Mouse (Mus musculus) thymus, adult 2 months (tissue): ENCODE results near the gene Tmem182. TPM values are rescaled to one million over a fixed set of nuclear protein-coding genes. Genes with fewer than 3 reads are reported as not detected.

Source experiments
- DNase-seq: peaks from one replicate; pipeline ENCODE4 v3.0.0; 2021
- H3K27ac ChIP-seq: fragments of 200-500 bp; 2 replicates; pipeline ENCODE4 v1.5.1; 2012; ENCODE audit warnings: low read length, control low read depth; ENCODE audit not compliant: control insufficient read depth, insufficient read depth
- H3K27me3 ChIP-seq: fragments of 200-500 bp; 2 replicates; pipeline ENCODE4 v1.6.1; 2012; ENCODE audit warnings: mild to moderate bottlenecking, low read length, moderate library complexity, mixed read lengths; ENCODE audit not compliant: control insufficient read depth, insufficient read depth
- H3K36me3 ChIP-seq: fragments of 200-500 bp; 2 replicates; pipeline ENCODE4 v1.6.1; 2012; ENCODE audit warnings: mild to moderate bottlenecking, low read length, moderate library complexity; ENCODE audit not compliant: control insufficient read depth, insufficient read depth
- H3K4me1 ChIP-seq: fragments of 200-500 bp; replicated peaks from 2 replicates; pipeline ENCODE4 v1.6.1; 2012; ENCODE audit warnings: low read length; ENCODE audit not compliant: control insufficient read depth, insufficient read depth
- H3K4me3 ChIP-seq: fragments of 200-500 bp; 2 replicates; pipeline ENCODE4 v1.5.1; 2012; ENCODE audit warnings: mild to moderate bottlenecking, low read length, control low read depth, moderate library complexity; ENCODE audit not compliant: control insufficient read depth, insufficient read depth
- CTCF ChIP-seq: fragments of 200-500 bp; IDR thresholded peaks from 2 replicates; pipeline ENCODE4 v1.5.1; 2012; ENCODE audit warnings: mild to moderate bottlenecking, control low read depth, low read length, moderate library complexity, borderline replicate concordance; ENCODE audit not compliant: control insufficient read depth, poor library complexity, insufficient read depth; ENCODE audit errors: extremely low read depth
- POLR2A ChIP-seq: fragments of 200-500 bp; IDR thresholded peaks from 2 replicates; pipeline ENCODE4 v1.6.1; 2012; ENCODE audit warnings: mild to moderate bottlenecking, low read length, control low read depth, moderate library complexity; ENCODE audit not compliant: control insufficient read depth, poor library complexity, insufficient read depth; ENCODE audit errors: extremely low read depth
- WGBS: fragments of 180-500 bp; shearing (Covaris S2); methylation state at CpG from one replicate; pipeline ENCODE4 v1.1.7; 2018; 5-methylcytosine and 5-hydroxymethylcytosine counted together
- polyA plus RNA-seq: library from polyadenylated mRNA; depleted of rRNA; stranded (reverse); fragments of >200 nt; gene quantifications from 2 replicates; pipeline ENCODE4 v1.2.3, GENCODE M21; 2012

Gene Tmem182
- polyA plus RNA-seq, 1 experiment: 3.4 TPM

DNA sequence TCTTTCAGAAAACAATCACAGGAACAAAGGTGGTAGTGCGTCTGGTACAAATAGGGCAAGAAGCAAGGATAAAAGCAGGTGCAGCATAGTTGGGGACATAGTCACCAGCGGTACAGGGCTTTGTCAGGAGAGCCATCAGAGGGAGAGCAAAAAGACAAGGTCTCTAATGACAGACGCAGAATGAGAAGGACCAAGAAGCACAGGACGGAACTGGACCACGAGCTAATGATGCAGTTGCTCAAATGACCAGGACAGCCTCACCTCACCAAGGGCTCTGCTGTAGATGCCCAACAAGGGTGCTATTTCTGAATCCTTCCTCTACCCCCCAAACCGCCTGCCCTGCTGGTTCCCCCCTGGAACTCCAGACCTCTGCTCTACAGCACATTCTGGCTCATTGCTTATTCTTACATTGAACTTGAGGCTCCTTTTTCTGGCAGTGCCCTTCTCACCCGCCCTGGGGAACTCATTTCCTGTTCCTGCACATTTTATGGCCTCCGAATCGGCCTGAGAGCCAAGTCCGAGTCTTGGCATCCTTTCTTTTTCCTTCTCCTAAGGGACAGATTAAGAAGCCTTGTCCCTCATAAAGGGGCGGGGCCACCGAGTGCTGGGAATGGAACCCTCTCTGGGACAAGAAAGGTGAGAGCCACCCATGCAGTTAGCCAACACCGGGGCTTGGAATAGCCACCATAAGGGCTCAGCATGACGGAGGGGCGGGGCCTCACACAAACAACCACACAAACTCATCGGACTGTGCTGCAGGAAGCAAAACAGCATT, 9.9 kb downstream of the Tmem182 start:
- WGBS: 74% methylated on average over 16 of the region's 16 CpGs
- Histone ChIP-seq H3K27me3 (no peaks in the 10 kb centered on the region), H3K27ac (no peak overlapping the region), H3K36me3 (no peaks in the 10 kb centered on the region), H3K4me1 (no peaks in the 10 kb centered on the region), H3K4me3 (no peak overlapping the region)
- TF ChIP-seq POLR2A (no peak), CTCF (no peak)
- no peak for DNase-seq

DNA sequence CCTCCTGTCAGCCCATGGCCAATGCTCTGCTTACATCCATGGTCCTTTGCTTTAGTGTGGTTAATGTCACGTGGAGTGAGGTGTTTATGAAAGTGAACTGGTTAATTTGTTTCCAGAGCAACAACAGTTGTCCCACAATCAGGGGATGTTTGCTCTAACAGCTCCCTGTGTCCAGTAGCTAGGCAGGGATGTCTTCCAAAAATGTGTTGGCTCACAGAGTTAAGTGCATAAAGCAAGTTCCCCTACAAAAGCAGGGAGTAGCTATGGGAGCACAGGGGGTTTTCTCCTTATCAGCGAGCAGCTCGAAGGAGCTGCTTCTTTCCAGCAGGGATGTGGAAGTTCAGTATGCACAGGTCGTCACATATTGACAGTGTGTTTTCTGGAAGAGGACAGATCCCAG, 19.1 kb downstream of the Tmem182 start:
- DNase-seq: no peak
- no peaks in the 10 kb centered on the region for H3K27me3 ChIP-seq
- no peak overlapping the region for H3K4me3 ChIP-seq
- no peak for TF ChIP-seq POLR2A
- no peak for TF ChIP-seq CTCF
- H3K27ac ChIP-seq: no peak overlapping the region
- H3K36me3 ChIP-seq: no peaks in the 10 kb centered on the region
- 80% methylated on average over 4 of the region's 4 CpGs for WGBS
- no peaks in the 10 kb centered on the region for H3K4me1 ChIP-seq

DNA sequence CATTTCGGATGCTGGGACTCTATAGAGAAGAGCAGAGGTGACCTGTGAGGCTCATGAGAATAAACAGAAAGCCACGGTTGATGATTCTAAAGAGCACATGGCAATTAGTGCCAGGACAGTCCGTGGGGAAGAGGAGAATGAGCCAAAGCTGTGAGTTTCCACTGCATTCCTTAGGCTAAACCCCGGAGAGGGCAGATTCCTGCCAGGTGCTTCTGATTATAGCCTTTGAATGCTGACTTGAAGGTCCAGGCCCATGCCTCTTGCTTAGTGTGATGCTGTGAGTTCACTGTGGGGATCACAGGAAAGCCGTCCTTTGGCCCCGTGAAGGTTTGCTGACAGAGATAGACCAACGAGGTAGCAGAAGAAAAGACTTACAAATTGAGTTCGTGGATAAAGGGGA, 19.5 kb downstream of the Tmem182 start:
- Histone ChIP-seq H3K4me1 (no peaks in the 10 kb centered on the region), H3K27me3 (no peaks in the 10 kb centered on the region), H3K36me3 (no peaks in the 10 kb centered on the region), H3K4me3 (no peak overlapping the region), H3K27ac (no peak overlapping the region)
- TF ChIP-seq POLR2A (no peak), CTCF (no peak)
- no peak for DNase-seq
- WGBS: 89% methylated on average over 8 of the region's 8 CpGs

DNA sequence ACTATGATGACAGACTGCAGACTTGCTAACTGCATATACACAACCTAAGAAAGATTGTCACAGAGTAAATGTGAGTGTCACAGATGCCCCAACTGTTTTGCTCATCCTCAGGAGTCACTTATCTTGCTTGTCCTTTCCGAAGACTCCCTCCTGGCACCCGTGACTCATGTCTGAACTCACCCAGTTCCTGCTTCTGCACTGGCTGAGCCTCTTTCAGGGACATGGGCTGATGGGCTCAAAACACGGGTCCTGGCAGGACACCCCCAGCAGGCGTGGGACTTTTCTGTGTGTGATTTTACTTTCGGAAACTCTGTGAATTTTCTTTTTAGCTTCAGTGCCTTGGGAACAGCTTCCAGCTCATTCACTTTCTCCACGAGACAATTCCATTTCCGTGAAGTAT, 20.4 kb downstream of the Tmem182 start:
- TF ChIP-seq POLR2A (no peak), CTCF (no peak)
- Histone ChIP-seq H3K27me3 (no peaks in the 10 kb centered on the region), H3K27ac (no peak overlapping the region), H3K4me1 (no peaks in the 10 kb centered on the region), H3K4me3 (no peak overlapping the region), H3K36me3 (no peaks in the 10 kb centered on the region)
- WGBS: 83% methylated on average over 7 of the region's 7 CpGs
- no peak for DNase-seq

DNA sequence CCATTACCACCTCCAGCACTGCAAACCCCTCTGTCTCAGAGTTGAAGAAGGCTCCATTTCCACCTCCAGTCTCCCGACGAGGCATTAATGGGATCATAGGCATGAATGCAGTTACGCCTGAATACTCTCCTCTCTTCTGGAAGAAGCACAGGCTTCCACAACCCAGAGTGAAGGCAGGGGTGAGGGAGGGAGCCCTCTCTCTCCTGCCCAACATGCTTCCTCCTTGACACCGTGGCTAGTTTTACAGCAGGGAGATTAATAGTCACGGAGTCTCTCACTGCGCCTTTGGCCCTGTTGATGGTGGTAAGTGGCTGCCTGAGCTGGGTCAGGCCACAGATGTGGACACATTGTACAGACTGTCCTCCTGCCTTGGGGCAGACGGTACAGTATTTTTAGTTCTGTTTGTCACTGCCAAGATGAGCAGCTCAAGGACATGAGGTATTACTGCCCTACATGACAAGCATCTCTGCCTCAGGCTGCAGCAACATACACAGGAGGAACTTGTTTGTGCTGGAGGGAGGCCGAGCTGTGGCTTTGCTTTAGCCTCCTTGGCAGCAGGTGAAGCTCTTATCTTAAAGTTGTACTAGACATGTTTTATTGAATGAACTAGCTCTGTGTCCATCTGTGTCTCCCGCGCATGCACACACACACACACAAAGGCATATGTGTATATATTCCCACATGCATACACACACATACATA, 24.0 kb downstream of the Tmem182 start:
- Histone ChIP-seq H3K4me3 (no peak overlapping the region), H3K27me3 (no peaks in the 10 kb centered on the region), H3K4me1 (no peaks in the 10 kb centered on the region), H3K36me3 (no peaks in the 10 kb centered on the region), H3K27ac (no peak overlapping the region)
- no peak for DNase-seq
- TF ChIP-seq POLR2A: no peak
- TF ChIP-seq CTCF: no peak
- WGBS: 63% methylated on average over 10 of the region's 10 CpGs

DNA sequence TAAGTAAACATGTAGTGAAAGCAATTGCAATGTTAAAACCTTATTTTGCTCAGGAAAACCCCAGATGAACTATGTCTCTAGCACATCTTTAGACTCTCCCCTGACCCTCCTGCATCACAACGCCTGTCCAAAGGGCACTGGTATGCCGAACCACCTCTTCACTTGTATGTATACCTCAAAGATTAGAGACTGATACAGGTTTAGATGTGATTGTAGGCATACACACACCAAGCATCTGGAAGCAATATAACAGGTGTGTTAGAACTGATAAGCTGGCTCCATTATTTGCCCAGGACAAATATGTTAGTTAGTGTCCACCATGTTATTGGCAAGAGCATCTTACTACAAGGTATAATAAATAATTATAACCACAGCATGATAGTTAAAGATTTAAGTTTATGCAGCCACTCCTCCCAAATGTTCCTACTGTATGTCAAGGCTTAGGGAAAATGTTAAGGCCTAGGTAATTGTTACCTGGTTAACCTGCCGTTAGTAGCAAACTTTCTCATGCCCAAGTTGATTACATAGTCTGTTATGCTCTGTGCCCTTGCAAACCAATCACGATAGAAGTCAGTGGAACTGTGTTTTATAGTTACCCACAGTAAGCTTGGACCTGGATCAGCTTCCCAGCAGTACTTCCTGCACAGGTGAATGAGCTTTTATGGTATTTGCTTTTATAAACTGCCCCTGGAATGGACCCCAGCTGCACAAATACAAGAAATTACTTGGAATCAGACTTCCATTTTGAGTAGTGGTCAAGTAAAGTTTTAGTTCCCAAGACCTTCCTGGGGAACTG, 25.5 kb downstream of the Tmem182 start:
- no peak overlapping the region for H3K4me3 ChIP-seq
- no peaks in the 10 kb centered on the region for H3K36me3 ChIP-seq
- H3K4me1 ChIP-seq: no peaks in the 10 kb centered on the region
- H3K27ac ChIP-seq: no peak overlapping the region
- TF ChIP-seq CTCF (no peak), POLR2A (no peak)
- H3K27me3 ChIP-seq: no peaks in the 10 kb centered on the region
- no peak for DNase-seq
- 98% methylated on average over 4 of the region's 4 CpGs for WGBS
